Mouse (Mus musculus): Measurements from ENCODE around the gene Zfp69. TPM values are rescaled to one million over a fixed set of nuclear protein-coding genes. Genes with fewer than 3 reads are reported as not detected.

The Zfp69 gene
- total and polyA plus RNA-seq, 3 experiments, result 0.46 to 2.2 (median 0.89) TPM

- H3K4me3 ChIP-seq (replicated peaks in 1 of 3; ENCODE audit: low read depth in 2 of 3, low read length in 2 of 3, poor library complexity in 1 of 3), result no peak overlapping the region
- H3K79me2 ChIP-seq (replicated peaks; ENCODE audit: control insufficient read depth, extremely low read depth, insufficient read depth, poor library complexity, severe bottlenecking), result no peaks in the 10 kb centered on the region
- H3K27ac ChIP-seq (ENCODE audit: insufficient read depth, low read depth), result no peak overlapping the region
- TF ChIP-seq RAD21 (IDR thresholded peaks at IDR 0.05; ENCODE audit: low read depth, low read length) (peak; percentile 88), PAX5 (IDR thresholded peaks at IDR 0.05; ENCODE audit: low read length) (no peak), SMC3 (IDR thresholded peaks at IDR 0.05; ENCODE audit: low read depth, low read length) (peak; percentile 82), TCF12 (IDR thresholded peaks at IDR 0.05; ENCODE audit: low read depth, low read length) (no peak), TBP (conservative IDR thresholded peaks at IDR 0.05; ENCODE audit: low read depth, low read length) (no peak), EP300 (IDR thresholded peaks at IDR 0.05; ENCODE audit: low read length) (no peak), NELFE (IDR thresholded peaks at IDR 0.05; ENCODE audit: low read depth, low read length) (peak; percentile 29; the same call in 1 of the 2 replicates), ZC3H11A (IDR thresholded peaks at IDR 0.05; ENCODE audit: low read depth, low read length) (peak; percentile 68), CTCF (conservative IDR thresholded peaks at IDR 0.05 in 1 of 2, IDR thresholded peaks at IDR 0.05 in 1 of 2; ENCODE audit: low read depth in 2 of 2, low read length in 2 of 2) (peak; percentile 54 to 94), IRF4 (IDR thresholded peaks at IDR 0.05; ENCODE audit: low read depth, low read length) (peak; percentile 37; the same call in 1 of the 2 replicates)
- no peaks in the 10 kb centered on the region for H3K9me3 ChIP-seq (replicated peaks; ENCODE audit: low read length)
- dilution Hi-C loops (cut with MboI; ENCODE audit: extremely low pct_ligation_motif_present, extremely low pct_unique_long_range_greater_than_20kb, low sequenced_read_pairs), result no loop called here
- H3K9ac ChIP-seq (ENCODE audit: insufficient read depth, low read depth), result no peak overlapping the region
- in situ Hi-C loops (cut with MboI; ENCODE audit: low pct_ligation_motif_present, low pct_unique_long_range_greater_than_20kb, low sequenced_read_pairs), result no loop called here
- peaks cover 7 to 30% of the 10 kb centered on the region in 2 experiments for H3K4me1 ChIP-seq (ENCODE audit: control insufficient read depth in 1 of 2, insufficient read depth in 2 of 2)
- H3K36me3 ChIP-seq (replicated peaks in 1 of 2; ENCODE audit: control insufficient read depth in 1 of 2, insufficient read depth in 1 of 2, low read length in 1 of 2), result no peaks in the 10 kb centered on the region
- H3K4me2 ChIP-seq (ENCODE audit: insufficient read depth, low read depth, poor library complexity, severe bottlenecking), result no peak overlapping the region
- peak; percentile 63 for DNase-seq (ENCODE audit: extremely low read depth)
- peaks cover 3% of the 10 kb centered on the region for H3K27me3 ChIP-seq (replicated peaks)
Observed at GRCm38 (mm10) chr4:120887381-120888112, 64.0 kb downstream of the Zfp69 start.

GRCm38 (mm10) chr4:120886811-120887210 lies 64.7 kb downstream of the Zfp69 start:
- no peak overlapping the region for H3K9ac ChIP-seq (ENCODE audit: insufficient read depth, low read depth)
- H3K27me3 ChIP-seq (replicated peaks), result no peaks in the 10 kb centered on the region
- in situ Hi-C loops (cut with MboI; ENCODE audit: low pct_ligation_motif_present, low pct_unique_long_range_greater_than_20kb, low sequenced_read_pairs) (no loop called here), dilution Hi-C loops (cut with MboI; ENCODE audit: extremely low pct_ligation_motif_present, extremely low pct_unique_long_range_greater_than_20kb, low sequenced_read_pairs) (no loop called here)
- no peak overlapping the region for H3K27ac ChIP-seq (ENCODE audit: insufficient read depth, low read depth)
- no peaks in the 10 kb centered on the region for H3K79me2 ChIP-seq (replicated peaks; ENCODE audit: control insufficient read depth, extremely low read depth, insufficient read depth, poor library complexity, severe bottlenecking)
- TF ChIP-seq MAZ (IDR thresholded peaks at IDR 0.05; ENCODE audit: low read depth, low read length) (no peak), ZNF384 (IDR thresholded peaks at IDR 0.05; ENCODE audit: low read depth, low read length) (no peak), USF2 (conservative IDR thresholded peaks at IDR 0.05; ENCODE audit: low read depth, low read length) (no peak), TBP (conservative IDR thresholded peaks at IDR 0.05; ENCODE audit: low read depth, low read length) (no peak), ETS1 (conservative IDR thresholded peaks at IDR 0.05; ENCODE audit: low read depth, low read length) (no peak), UBTF (IDR thresholded peaks at IDR 0.05; ENCODE audit: low read depth, low read length) (no peak), POLR2AphosphoS2 (IDR thresholded peaks at IDR 0.05; ENCODE audit: low read depth, low read length) (no peak), POLR2A (IDR thresholded peaks at IDR 0.05; ENCODE audit: low read depth, low read length) (no peak), ZMIZ1 (IDR thresholded peaks at IDR 0.05; ENCODE audit: low read depth, low read length) (no peak), MEF2A (IDR thresholded peaks at IDR 0.05; ENCODE audit: borderline replicate concordance, low read depth, low read length) (no peak)
- H3K4me1 ChIP-seq (ENCODE audit: control insufficient read depth in 1 of 2, insufficient read depth in 2 of 2), result peaks cover 9 to 36% of the 10 kb centered on the region in 2 experiments
- no peaks in the 10 kb centered on the region for H3K36me3 ChIP-seq (replicated peaks in 1 of 2; ENCODE audit: control insufficient read depth in 1 of 2, insufficient read depth in 1 of 2, low read length in 1 of 2)
- no peak overlapping the region for H3K4me2 ChIP-seq (ENCODE audit: insufficient read depth, low read depth, poor library complexity, severe bottlenecking)
- no peak overlapping the region for H3K4me3 ChIP-seq (replicated peaks in 1 of 3; ENCODE audit: low read depth in 2 of 3, low read length in 2 of 3, poor library complexity in 1 of 3)
- DNase-seq (ENCODE audit: extremely low read depth), result no peak
- no peaks in the 10 kb centered on the region for H3K9me3 ChIP-seq (replicated peaks; ENCODE audit: low read length)

Data from CH12.LX (cell line).